Mouse (Mus musculus) neural tube, postnatal 0 days (tissue): ENCODE measurements around the gene Vmn1r95. TPM values are rescaled to one million over a fixed set of nuclear protein-coding genes. Genes with fewer than 3 reads are reported as not detected.

Experiments used
- polyA plus RNA-seq: library from polyadenylated mRNA; unstranded; fragments of >200 nt; fragmentation: Nextera tagmentation; extraction: Ambion mirVana; gene quantifications from 2 replicates; pipeline ENCODE4 v1.2.1, GENCODE M21; 2015

The Vmn1r95 gene
- not detected in 2 replicates for polyA plus RNA-seq

GRCm38 (mm10) chr7:20193410-20193809 is at the start of gene Vmn1r95:
Vmn1r95 (plus strand) TSS chr7:20193710.

DNA sequence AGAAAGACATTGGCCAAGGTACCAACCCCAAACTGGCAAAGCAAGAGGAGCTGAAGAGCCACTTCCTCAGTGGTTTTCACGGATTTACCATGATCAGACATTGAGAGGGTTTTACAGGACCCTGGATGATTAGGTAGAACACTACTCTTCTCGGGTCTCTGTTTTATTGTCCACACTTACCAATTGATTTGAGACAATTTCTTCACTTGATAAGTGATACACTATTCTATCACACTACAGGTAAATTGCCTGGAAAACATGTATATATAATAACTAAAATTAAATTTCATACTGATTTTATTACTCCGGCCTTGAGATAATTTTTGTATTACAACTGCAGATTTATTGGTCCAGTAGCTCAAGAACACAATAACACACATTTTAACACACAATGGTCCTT is 25.2 kb upstream of the Vmn1r95 start, which contains the start of gene Vmn1r94:
Gene Vmn1r94, minus strand, starts transcription at position 101 of the 400 bp plus-strand sequence.

DNA sequence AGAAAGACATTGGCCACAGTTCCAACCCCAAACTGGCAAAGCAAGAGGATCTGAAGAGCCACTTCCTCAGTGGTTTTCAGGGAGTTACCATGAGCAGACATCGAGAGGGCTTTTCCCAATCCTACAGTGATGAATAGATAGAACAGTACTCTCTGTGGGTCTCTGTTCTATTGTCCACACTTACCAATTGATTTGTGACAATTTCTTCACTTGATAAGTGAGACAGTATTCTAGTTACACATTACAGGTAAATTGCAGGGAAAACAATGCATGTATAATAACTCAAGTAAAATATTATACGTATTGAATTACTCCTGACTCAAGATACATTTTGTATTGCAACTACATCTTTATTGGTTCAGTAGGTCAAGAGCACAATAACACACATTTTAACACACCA is 12.0 kb downstream of the Vmn1r95 start, which contains the start of gene Gm6164:
Gene Gm6164, minus strand, starts transcription at position 101 of the 400 bp plus-strand sequence.

DNA sequence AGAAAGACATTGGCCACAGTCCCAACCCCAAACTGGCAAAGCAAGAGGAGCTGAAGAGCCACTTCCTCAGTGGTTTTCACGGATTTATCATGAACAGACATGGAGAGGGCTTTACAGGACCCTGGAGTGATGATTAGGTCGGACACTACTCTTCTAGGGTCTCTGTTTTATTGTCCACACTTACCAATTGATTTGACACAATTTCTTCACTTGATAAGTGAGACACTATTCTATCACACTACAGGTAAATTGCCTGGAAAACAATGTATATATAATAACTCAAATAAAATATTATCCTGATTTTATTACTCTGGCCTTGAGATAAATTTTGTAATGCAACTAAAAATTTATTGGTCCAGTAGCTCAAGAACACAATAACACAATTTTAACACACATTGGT is 40.2 kb downstream of the Vmn1r95 start, which contains the start of gene Gm4498:
Gene Gm4498, minus strand, starts transcription at position 101 of the 400 bp plus-strand sequence.

Other genes with a start within 250 kb of the Vmn1r95 start
- not detected in 2 replicates for gene Igsf23, start 243.0 kb upstream of the Vmn1r95 start, polyA plus RNA-seq
- gene Ceacam20, start 228.3 kb upstream of the Vmn1r95 start, polyA plus RNA-seq: not detected in 2 replicates
- not detected in 2 replicates for gene Nlrp9b, start 202.2 kb upstream of the Vmn1r95 start, polyA plus RNA-seq
- not detected in 2 replicates for gene Vmn1r91, start 94.0 kb upstream of the Vmn1r95 start, polyA plus RNA-seq
- gene Gm16442, start 71.1 kb upstream of the Vmn1r95 start, polyA plus RNA-seq: not detected in 2 replicates
- gene Vmn1r93, start 54.6 kb upstream of the Vmn1r95 start, polyA plus RNA-seq: not detected in 2 replicates
- gene Vmn1r94, start 25.3 kb upstream of the Vmn1r95 start, polyA plus RNA-seq: not detected in 2 replicates
- not detected in 2 replicates for gene Gm6164, start 11.9 kb downstream of the Vmn1r95 start, polyA plus RNA-seq
- not detected in 2 replicates for gene Gm4498, start 40.1 kb downstream of the Vmn1r95 start, polyA plus RNA-seq
- not detected in 2 replicates for gene Gm5890, start 69.1 kb downstream of the Vmn1r95 start, polyA plus RNA-seq
- not detected in 2 replicates for gene Gm4133, start 140.4 kb downstream of the Vmn1r95 start, polyA plus RNA-seq
- not detected in 2 replicates for gene Gm5728, start 181.7 kb downstream of the Vmn1r95 start, polyA plus RNA-seq
- gene Vmn1r100, start 224.2 kb downstream of the Vmn1r95 start, polyA plus RNA-seq: not detected in 2 replicates
- not detected in 2 replicates for gene Vmn1r101, start 248.9 kb downstream of the Vmn1r95 start, polyA plus RNA-seq